Mouse (Mus musculus): ENCODE measurements around the gene Tcl1b1. TPM values are rescaled to one million over a fixed set of nuclear protein-coding genes. Genes with fewer than 3 reads are reported as not detected.

Gene Tcl1b1
- polyA plus RNA-seq, 1 experiment from 2014 or later: not detected

Other genes starting within 250 kb of the Tcl1b1 start
- gene Syne3, start 149.9 kb upstream of the Tcl1b1 start, polyA plus RNA-seq (2014; fragmentation: Nextera tagmentation; extraction: Ambion mirVana): 0.23 and 0.26 TPM in 2 replicates
- gene Glrx5, start 127.0 kb upstream of the Tcl1b1 start, polyA plus RNA-seq (2014; fragmentation: Nextera tagmentation; extraction: Ambion mirVana): 190 and 200 TPM in 2 replicates
- gene Tcl1b2, start 13.7 kb upstream of the Tcl1b1 start, polyA plus RNA-seq (2014; fragmentation: Nextera tagmentation; extraction: Ambion mirVana): not detected in 2 replicates
- gene Tcl1b5, start 16.7 kb downstream of the Tcl1b1 start, polyA plus RNA-seq (2014; fragmentation: Nextera tagmentation; extraction: Ambion mirVana): not detected in 2 replicates
- gene Tcl1b3, start 31.4 kb downstream of the Tcl1b1 start, polyA plus RNA-seq (2014; fragmentation: Nextera tagmentation; extraction: Ambion mirVana): not detected in 2 replicates
- gene Tcl1b4, start 42.3 kb downstream of the Tcl1b1 start, polyA plus RNA-seq (2014; fragmentation: Nextera tagmentation; extraction: Ambion mirVana): not detected in 2 replicates
- gene Tcl1, start 63.1 kb downstream of the Tcl1b1 start, polyA plus RNA-seq (2014; fragmentation: Nextera tagmentation; extraction: Ambion mirVana): not detected in 2 replicates
- 19.7 and 29.9 TPM in 2 replicates for gene Tunar, start 174.2 kb downstream of the Tcl1b1 start, polyA plus RNA-seq (2014; fragmentation: Nextera tagmentation; extraction: Ambion mirVana)